Mouse (Mus musculus) embryonic facial prominence, embryonic 10.5 days (tissue): Measurements from ENCODE around the gene Mfap2. TPM values are rescaled to one million over a fixed set of nuclear protein-coding genes. Genes with fewer than 3 reads are reported as not detected.

Source experiments
- DNase-seq: peaks from one replicate; pipeline ENCODE4 v3.0.0-alpha.2; 2017; ENCODE audit warnings: low spot score
- H3K27ac ChIP-seq: fragments of 300-500 bp; sonication (generic); replicated peaks from 2 replicates; pipeline ENCODE4 v1.5.1; 2016; ENCODE audit warnings: mild to moderate bottlenecking
- H3K27me3 ChIP-seq: fragments of 300-500 bp; sonication (generic); replicated peaks from 2 replicates; pipeline ENCODE4 v1.6.1; 2016; ENCODE audit warnings: low read depth, mild to moderate bottlenecking; ENCODE audit not compliant: poor library complexity, severe bottlenecking
- H3K36me3 ChIP-seq: fragments of 300-500 bp; sonication (generic); replicated peaks from 2 replicates; pipeline ENCODE4 v1.6.1; 2016; ENCODE audit warnings: mild to moderate bottlenecking, moderate library complexity
- H3K4me1 ChIP-seq: fragments of 300-500 bp; sonication (generic); 2 replicates; pipeline ENCODE4 v1.6.1; 2016
- H3K4me3 ChIP-seq: fragments of 300-500 bp; sonication (generic); 2 replicates; pipeline ENCODE4 v1.5.1; 2016; ENCODE audit warnings: mild to moderate bottlenecking, moderate library complexity
- H3K9me3 ChIP-seq: fragments of 300-500 bp; sonication (generic); 2 replicates; pipeline ENCODE4 v1.6.1; 2016; ENCODE audit warnings: mild to moderate bottlenecking
- WGBS: fragments of 180-500 bp; shearing (Covaris S2); methylation state at CpG from one replicate; pipeline ENCODE4 v1.1.7; 2016; 5-methylcytosine and 5-hydroxymethylcytosine counted together
- polyA plus RNA-seq: library from polyadenylated mRNA; unstranded; fragments of >200 nt; fragmentation: Nextera tagmentation; extraction: Ambion mirVana; gene quantifications from 2 replicates; pipeline ENCODE4 v1.2.1, GENCODE M21; 2016

Mfap2 gene
- polyA plus RNA-seq, 1 experiment from 2014 or later: 480 TPM

DNA sequence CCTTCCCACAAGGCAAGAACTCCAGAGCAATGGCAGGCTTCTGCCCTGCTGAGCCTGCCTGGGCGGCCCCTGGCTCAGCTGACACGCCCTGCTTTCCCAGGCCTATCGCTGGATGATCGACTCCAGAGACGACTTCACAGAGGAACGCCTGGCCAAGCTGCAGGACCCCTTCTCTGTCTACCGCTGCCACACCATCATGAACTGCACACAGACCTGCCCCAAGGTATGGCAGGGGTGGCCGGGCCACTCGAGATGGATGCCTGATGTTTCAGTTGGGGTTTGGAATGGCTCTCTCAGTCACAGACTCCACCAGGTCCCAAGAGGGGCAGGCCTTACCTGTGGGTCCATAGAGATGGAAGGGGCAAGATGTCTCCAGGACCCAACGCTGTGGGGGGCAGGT, 32.9 kb upstream of the Mfap2 start:
- H3K36me3 ChIP-seq: peaks cover 91% of the 10 kb centered on the region
- H3K27ac ChIP-seq: no peak overlapping the region
- no peaks in the 10 kb centered on the region for H3K4me1 ChIP-seq
- no peak overlapping the region for H3K4me3 ChIP-seq
- H3K27me3 ChIP-seq: no peaks in the 10 kb centered on the region
- 83% methylated on average over 10 of the region's 10 CpGs for WGBS
- H3K9me3 ChIP-seq: peaks cover 3% of the 10 kb centered on the region; the same call in 1 of the 2 replicates
- DNase-seq: no peak

DNA sequence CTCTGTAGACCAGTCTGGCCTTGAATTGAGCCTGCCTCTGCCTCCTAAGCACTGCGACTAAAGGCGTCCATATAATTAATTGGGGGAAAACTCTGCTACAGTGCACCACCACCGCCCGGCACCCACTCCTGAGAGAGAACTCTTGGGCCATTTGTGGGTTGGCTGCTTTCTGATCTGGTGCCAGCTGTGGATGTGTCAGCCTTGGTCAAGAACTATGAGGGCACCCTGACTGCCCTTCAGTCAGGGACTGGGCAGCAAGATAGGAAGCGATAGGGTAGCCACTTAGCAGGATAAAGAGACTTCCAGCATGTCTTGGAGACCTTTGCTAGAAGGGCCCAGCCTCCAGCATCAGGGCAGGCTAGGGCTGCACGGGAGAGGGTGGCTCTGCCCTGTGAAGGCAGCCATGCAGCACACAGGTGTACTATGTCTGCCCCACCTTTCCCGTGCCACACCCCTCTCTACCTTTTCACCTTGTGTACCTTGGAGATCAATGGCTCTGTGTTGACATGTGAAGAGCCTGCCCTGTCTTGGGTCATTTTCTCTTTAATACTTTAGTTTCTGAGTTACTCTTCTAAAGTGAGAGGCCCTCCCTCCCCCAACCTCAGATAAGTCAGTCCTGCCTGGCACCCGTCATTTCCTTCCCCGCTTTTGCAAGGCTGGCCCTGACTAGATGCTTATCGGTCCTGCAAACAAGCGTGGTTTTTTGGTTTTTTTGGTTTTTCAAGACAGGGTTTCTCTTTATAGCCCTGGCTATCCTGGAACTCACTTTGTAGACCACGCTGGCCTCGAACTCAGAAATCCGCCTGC, 32.1 kb upstream of the Mfap2 start:
- H3K27ac ChIP-seq: no peak overlapping the region
- peaks cover 83% of the 10 kb centered on the region for H3K36me3 ChIP-seq
- H3K27me3 ChIP-seq: no peaks in the 10 kb centered on the region
- H3K4me1 ChIP-seq: peaks cover 7% of the 10 kb centered on the region
- peaks cover 3% of the 10 kb centered on the region; the same call in 1 of the 2 replicates for H3K9me3 ChIP-seq
- 95% methylated on average over 14 of the region's 14 CpGs for WGBS
- H3K4me3 ChIP-seq: no peak overlapping the region
- no peak for DNase-seq

DNA sequence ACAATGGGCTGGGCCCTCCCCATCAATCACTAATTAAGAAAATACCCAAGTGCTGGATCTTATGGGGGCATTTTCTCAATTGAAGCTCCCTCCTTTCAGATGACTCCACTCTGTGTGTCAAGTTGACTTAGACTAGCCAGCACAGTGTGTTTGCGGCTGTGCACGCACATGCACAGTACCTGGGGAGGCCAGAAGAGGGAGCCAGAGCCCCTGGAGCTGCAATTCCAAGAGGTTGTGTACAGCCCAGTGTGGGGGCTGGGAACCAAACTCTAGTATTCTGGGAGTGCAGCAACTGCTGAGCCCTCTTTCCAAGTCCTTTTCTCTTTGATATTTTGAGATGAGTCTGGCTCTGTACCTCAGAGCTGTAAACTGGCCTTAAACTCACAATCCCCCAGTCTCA, 28.6 kb upstream of the Mfap2 start:
- peaks cover 3% of the 10 kb centered on the region; the same call in 1 of the 2 replicates for H3K9me3 ChIP-seq
- H3K4me3 ChIP-seq: no peak overlapping the region
- H3K27ac ChIP-seq: no peak overlapping the region
- 84% methylated on average over 2 of the region's 2 CpGs for WGBS
- no peaks in the 10 kb centered on the region for H3K27me3 ChIP-seq
- peaks cover 48% of the 10 kb centered on the region for H3K36me3 ChIP-seq
- H3K4me1 ChIP-seq: peaks cover 22% of the 10 kb centered on the region
- no peak for DNase-seq

DNA sequence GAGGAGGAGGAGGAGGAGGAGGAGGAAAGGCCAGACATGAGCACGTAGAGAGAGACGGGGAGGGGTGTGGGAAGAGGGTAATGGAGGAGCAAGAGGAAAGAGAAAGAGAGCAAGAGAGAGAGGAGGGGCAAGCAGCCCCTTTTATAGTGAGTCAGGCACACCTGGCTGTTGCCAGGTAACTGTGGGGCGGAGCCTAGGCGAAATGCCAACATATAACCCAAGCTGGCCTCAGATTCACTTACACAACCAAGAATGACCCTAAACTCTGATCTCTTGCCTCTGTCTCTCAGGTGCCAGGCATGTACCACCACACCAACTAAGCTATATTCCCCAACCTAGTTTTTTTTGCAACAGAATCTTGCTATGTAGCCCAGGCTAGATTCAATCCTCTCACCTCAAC, 27.4 kb upstream of the Mfap2 start:
- peaks cover 3% of the 10 kb centered on the region; the same call in 1 of the 2 replicates for H3K9me3 ChIP-seq
- H3K27ac ChIP-seq: peak overlapping the region; percentile 11; the same call in 1 of the 2 replicates
- WGBS: 63% methylated on average over 4 of the region's 4 CpGs
- H3K27me3 ChIP-seq: no peaks in the 10 kb centered on the region
- peaks cover 36% of the 10 kb centered on the region for H3K36me3 ChIP-seq
- peaks cover 34% of the 10 kb centered on the region for H3K4me1 ChIP-seq
- H3K4me3 ChIP-seq: no peak overlapping the region
- no peak for DNase-seq

DNA sequence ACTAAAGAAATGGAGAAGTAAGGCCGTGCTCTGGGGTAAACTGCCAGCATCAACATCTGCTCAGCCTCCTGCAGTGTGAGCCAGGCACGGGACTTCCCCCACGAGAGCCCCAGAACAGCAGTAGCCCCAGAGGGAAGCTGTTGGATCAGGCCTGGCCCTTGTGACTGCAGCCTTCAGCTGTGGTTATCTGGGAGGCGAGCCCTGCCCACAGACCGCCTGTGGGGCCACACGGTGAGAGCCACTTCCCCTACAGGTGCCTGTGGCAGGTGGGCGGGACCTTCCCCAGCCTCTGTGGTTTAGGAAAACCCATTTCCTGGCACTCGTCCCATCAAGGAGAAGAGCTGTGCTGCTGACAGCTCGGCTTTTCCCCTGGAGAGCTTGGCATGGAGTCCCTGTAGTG, 26.8 kb upstream of the Mfap2 start:
- peaks cover 40% of the 10 kb centered on the region for H3K4me1 ChIP-seq
- H3K27ac ChIP-seq: peak overlapping the region; percentile 11; the same call in 1 of the 2 replicates
- peaks cover 29% of the 10 kb centered on the region for H3K36me3 ChIP-seq
- DNase-seq: no peak
- H3K4me3 ChIP-seq: no peak overlapping the region
- peaks cover 3% of the 10 kb centered on the region; the same call in 1 of the 2 replicates for H3K9me3 ChIP-seq
- 18% methylated on average over 9 of the region's 9 CpGs for WGBS
- H3K27me3 ChIP-seq: no peaks in the 10 kb centered on the region

DNA sequence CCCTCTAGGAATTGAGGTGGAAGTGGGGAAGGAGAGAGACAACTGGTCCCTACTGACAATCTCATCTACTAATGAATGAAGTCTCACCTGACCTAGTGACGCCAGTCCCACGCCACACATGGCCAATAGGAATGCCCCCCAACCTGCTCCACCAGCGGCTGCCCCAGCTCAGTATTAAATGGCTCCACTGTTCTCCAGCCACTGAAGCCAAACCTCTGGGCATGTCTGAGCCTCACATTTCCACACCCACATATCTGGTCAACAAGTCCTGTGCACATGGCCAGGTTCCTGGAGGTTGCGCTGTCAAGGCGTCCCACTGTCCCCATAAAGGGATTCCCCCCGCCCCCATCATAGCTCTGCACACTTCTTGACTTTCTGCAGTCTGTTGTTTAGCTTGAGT, 25.7 kb upstream of the Mfap2 start:
- H3K9me3 ChIP-seq: peaks cover 3% of the 10 kb centered on the region; the same call in 1 of the 2 replicates
- no peak for DNase-seq
- H3K27me3 ChIP-seq: no peaks in the 10 kb centered on the region
- peaks cover 18% of the 10 kb centered on the region for H3K36me3 ChIP-seq
- WGBS: 83% methylated on average over 6 of the region's 6 CpGs
- no peak overlapping the region for H3K4me3 ChIP-seq
- H3K4me1 ChIP-seq: peaks cover 51% of the 10 kb centered on the region
- no peak overlapping the region for H3K27ac ChIP-seq

DNA sequence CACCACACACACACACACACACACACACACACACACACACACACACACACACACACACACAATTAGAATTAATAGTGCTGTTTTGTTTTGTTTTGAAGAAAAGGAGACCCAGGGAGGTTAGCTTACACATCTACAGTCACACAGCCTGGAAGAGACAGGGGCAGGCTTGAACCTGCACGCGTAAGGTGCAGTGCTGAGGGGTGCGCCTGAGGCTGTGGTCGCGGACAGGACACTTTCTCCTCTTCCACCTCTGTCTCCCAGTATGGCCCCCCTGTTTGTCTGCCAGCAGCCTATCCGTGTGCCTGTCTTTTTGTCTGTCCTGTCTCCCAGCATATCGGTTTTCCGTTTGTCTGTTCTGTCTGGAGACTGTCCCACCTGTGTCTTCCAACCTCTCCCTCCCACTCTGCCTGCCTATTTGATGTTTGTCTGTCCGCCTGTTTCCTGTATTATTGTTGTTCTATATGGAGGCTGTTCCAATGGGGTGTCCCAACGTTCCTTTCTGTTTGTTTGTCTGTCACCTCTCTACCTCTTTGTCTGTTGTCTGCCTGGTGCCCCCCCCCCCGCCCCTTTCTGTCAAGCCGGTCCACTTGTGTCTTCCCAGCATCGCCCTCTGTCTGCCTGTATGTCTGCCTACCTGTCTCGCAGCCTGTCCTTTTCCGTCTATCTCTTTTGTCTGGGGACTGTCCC, 24.1 kb upstream of the Mfap2 start:
- Histone ChIP-seq H3K27ac (peak overlapping the region; percentile 84), H3K4me1 (peaks cover 52% of the 10 kb centered on the region)

DNA sequence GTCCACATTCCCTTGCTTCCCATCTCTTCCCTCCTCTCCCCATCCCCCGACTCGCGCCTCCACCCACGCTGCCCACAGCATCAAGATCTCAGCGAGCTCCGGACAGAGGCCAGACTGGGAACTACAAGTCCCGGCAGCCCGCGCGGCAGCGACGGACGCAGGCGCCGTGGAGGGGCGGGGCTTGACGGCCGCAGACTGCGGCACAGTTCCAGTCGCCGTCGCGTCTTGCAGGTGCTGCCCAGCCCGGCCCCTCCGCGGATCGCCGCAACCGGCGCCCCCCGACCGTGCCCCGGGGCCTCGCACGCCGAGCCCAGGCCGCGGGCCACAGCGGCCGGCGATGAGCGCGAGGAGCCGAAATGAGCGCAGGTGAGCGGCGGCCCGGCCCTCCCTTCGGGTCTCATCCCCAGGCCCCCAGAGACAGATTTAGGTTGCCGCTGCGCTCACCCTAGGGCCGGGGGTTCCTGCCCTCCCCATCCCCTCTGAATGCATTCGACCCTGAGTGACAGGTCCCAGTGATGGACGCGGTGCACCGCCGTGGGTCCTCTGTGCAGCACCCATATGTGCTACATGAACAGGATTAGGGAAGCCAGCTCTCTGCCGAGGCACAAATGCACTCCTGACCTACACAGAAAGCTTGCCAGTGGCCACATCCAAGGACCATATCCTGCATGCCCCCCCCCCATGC, 23.4 kb upstream of the Mfap2 start, which contains the start of gene Atp13a2:
Atp13a2 (plus strand) TSS at position 163 of the 685 bp plus-strand sequence.
- Histone ChIP-seq H3K4me3 (peak within 1 kb of the TSS; percentile 76), H3K27ac (peak within 1 kb of the TSS; percentile 84), H3K4me1 (peaks cover 59% of the 10 kb centered on the region), H3K9me3 (no peaks in the 10 kb centered on the region), H3K36me3 (peaks cover 5% of the 10 kb centered on the region), H3K27me3 (no peaks in the 10 kb centered on the region)
- peak; percentile 91 for DNase-seq
- WGBS: under 1% methylated on average over 58 of the region's 58 CpGs

More for the DNA sequence above, 24.1 kb upstream of the Mfap2 start:
- Histone ChIP-seq H3K36me3 (peaks cover 2% of the 10 kb centered on the region), H3K9me3 (peaks cover 3% of the 10 kb centered on the region; the same call in 1 of the 2 replicates), H3K4me3 (peak overlapping the region; percentile 76), H3K27me3 (no peaks in the 10 kb centered on the region)
- no peak for DNase-seq
- WGBS: 32% methylated on average over 15 of the region's 15 CpGs

DNA sequence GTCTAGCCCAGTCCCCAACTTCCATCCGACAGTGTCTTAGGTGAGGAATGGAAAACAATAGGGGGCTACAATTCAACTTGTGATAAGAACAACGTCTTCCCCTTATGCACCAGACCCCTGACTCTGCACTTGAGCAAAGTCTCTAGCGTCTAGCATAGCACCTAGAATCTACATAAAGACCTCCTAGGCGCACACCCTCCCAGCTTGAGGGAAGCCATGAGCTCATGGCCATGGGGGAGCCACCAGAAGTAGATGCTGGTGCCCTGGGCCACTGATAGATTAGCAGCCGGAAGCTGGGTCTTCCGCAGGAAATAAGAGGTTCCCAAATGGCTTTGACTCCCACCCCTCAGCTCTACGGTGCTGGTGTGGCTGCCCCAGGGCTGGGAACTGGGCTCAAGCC, 22.7 kb upstream of the Mfap2 start:
- Histone ChIP-seq H3K27ac (peak overlapping the region; percentile 84; the same call in 1 of the 2 replicates), H3K9me3 (no peaks in the 10 kb centered on the region), H3K4me1 (peaks cover 61% of the 10 kb centered on the region), H3K4me3 (peak overlapping the region; percentile 76), H3K36me3 (peaks cover 11% of the 10 kb centered on the region), H3K27me3 (no peaks in the 10 kb centered on the region)
- 34% methylated on average over 7 of the region's 7 CpGs for WGBS
- no peak for DNase-seq

DNA sequence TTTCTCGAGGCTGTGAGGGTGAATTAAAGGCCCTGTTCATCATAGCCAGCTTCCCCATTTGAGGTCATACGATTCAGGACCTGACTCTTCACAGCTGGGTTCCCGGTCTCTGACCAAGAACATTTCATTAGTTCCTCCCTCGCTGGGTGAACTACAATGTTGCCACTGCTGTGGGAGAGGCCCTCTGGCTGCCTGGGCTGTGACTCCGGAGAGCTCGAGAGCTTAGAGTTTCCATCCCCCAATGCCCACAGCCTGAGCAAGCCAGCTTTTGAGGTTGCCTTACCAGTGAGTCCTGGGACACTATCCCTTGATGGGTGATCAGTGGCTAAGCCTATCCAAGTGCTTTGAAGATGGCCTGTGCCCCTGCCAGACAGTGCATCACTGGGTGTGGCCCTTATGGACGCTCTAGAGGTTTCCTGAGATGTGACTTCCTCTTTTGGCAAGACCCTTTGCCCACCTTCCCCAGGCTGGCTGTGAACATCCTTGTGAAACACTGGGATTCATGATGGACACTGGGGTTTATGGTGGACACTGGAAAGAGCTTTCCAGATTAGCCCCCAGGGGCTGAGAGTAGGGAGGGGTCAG, 21.4 kb upstream of the Mfap2 start:
- no peak overlapping the region; the same call in 1 of the 2 replicates for H3K4me3 ChIP-seq
- WGBS: 68% methylated on average over 7 of the region's 7 CpGs
- no peaks in the 10 kb centered on the region for H3K27me3 ChIP-seq
- no peak for DNase-seq
- peak overlapping the region; percentile 4; the same call in 1 of the 2 replicates for H3K27ac ChIP-seq
- H3K9me3 ChIP-seq: no peaks in the 10 kb centered on the region
- peaks cover 48% of the 10 kb centered on the region for H3K4me1 ChIP-seq
- H3K36me3 ChIP-seq: peaks cover 22% of the 10 kb centered on the region

DNA sequence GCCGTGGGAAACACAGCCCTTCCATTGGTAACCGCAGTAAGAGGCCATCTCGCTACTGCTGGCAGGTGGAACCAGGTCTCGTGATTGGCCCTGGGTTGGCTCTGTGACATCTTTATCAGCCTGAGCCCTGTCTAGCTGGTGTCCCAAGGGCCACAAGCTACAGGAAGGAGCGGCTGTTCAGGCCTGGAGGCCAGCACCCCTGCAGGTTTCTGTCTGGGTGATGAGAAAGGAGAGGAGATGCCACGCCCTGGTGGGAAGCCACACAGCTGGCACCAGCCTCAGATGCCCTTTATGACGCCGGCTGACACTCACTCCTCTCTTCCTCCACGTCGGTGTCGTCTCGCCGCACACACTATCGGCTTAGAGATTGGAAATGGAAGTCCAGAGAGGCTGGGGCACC, 20.8 kb upstream of the Mfap2 start:
- WGBS: 92% methylated on average over 14 of the region's 14 CpGs
- DNase-seq: no peak
- no peaks in the 10 kb centered on the region for H3K27me3 ChIP-seq
- no peak overlapping the region for H3K27ac ChIP-seq
- H3K9me3 ChIP-seq: no peaks in the 10 kb centered on the region
- H3K4me3 ChIP-seq: no peak overlapping the region; the same call in 1 of the 2 replicates
- H3K36me3 ChIP-seq: peaks cover 28% of the 10 kb centered on the region
- peaks cover 47% of the 10 kb centered on the region for H3K4me1 ChIP-seq

DNA sequence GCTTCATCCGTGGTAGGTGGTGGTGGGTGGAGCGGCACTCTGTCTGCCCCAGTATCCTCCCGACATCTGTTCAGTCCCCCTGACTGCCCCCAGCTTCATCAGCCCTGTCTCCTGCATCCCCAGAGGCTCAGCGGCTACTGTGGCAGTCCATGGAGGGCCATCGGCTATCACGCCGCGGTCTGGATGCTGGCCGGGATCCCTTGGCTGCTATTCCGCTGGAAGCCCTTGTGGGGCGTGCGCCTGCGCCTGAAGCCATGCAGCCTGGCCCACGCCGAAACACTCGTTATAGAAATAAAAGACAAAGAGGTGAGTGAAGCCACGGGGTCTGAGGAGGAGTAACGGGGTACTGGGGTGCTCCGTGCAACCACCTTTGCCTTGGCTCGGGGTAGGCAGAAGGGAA, 18.0 kb upstream of the Mfap2 start:
- Histone ChIP-seq H3K4me1 (peaks cover 34% of the 10 kb centered on the region), H3K27me3 (no peaks in the 10 kb centered on the region), H3K36me3 (peaks cover 56% of the 10 kb centered on the region), H3K9me3 (no peaks in the 10 kb centered on the region), H3K27ac (0 out of 2 replicates have a peak overlapping the region, but pooled peaks have one; percentile 24), H3K4me3 (no peak overlapping the region)
- whole genome bisulfite sequencing: 81% methylated on average over 20 of the region's 20 CpGs
- DNase-seq: no peak
